Mouse (Mus musculus) embryonic facial prominence, embryonic 11.5 days (tissue): ENCODE data around the gene Il20rb. TPM values are rescaled to one million over a fixed set of nuclear protein-coding genes. Genes with fewer than 3 reads are reported as not detected.
A peak's percentile ranks its signal among the peaks of the same experiment; 100 is the strongest.

Source experiments
- ATAC-seq: fragments of 200-750 bp; cut with Nextera tagmentation; replicated peaks from 2 replicates; pipeline ENCODE4 v1.8.0; 2017; ENCODE audit warnings: low read depth; ENCODE audit not compliant: insufficient number of reproducible peaks, low FRiP score, low TSS enrichment
- DNase-seq: peaks from one replicate; pipeline ENCODE4 v3.0.0-alpha.2; 2015; ENCODE audit warnings: low spot score
- H3K27ac ChIP-seq: fragments of 300-500 bp; sonication (generic); replicated peaks from 2 replicates; pipeline ENCODE4 v1.5.1; 2014; ENCODE audit warnings: mild to moderate bottlenecking, low read depth, low read length, control low read depth
- H3K27me3 ChIP-seq: fragments of 300-500 bp; sonication (generic); 2 replicates; pipeline ENCODE4 v1.6.1; 2014; ENCODE audit warnings: mild to moderate bottlenecking, low read length, moderate library complexity, mixed read lengths; ENCODE audit not compliant: control insufficient read depth, insufficient read depth
- H3K36me3 ChIP-seq: fragments of 300-500 bp; sonication (generic); replicated peaks from 2 replicates; pipeline ENCODE4 v1.6.1; 2014; ENCODE audit warnings: low read depth, mild to moderate bottlenecking, low read length, moderate library complexity, mixed read lengths; ENCODE audit not compliant: control insufficient read depth, insufficient read depth
- H3K4me1 ChIP-seq: fragments of 300-500 bp; sonication (generic); 2 replicates; pipeline ENCODE4 v1.6.1; 2014; ENCODE audit warnings: low read length, mixed read lengths; ENCODE audit not compliant: control insufficient read depth, insufficient read depth
- H3K4me2 ChIP-seq: fragments of 300-500 bp; sonication (generic); 2 replicates; pipeline ENCODE4 v1.6.1; 2014; ENCODE audit warnings: low read depth, mild to moderate bottlenecking, control low read depth, low read length, moderate library complexity
- H3K4me3 ChIP-seq: fragments of 300-500 bp; sonication (generic); 2 replicates; pipeline ENCODE4 v1.5.1; 2014; ENCODE audit warnings: low read depth, low read length, control low read depth
- H3K9ac ChIP-seq: fragments of 300-500 bp; sonication (generic); replicated peaks from 2 replicates; pipeline ENCODE4 v1.6.1; 2014; ENCODE audit warnings: mild to moderate bottlenecking, control low read depth, low read length
- H3K9me3 ChIP-seq: fragments of 300-500 bp; sonication (generic); replicated peaks from 2 replicates; pipeline ENCODE4 v1.6.1; 2016; ENCODE audit warnings: mild to moderate bottlenecking, low read length, inconsistent platforms, mixed read lengths; ENCODE audit not compliant: control insufficient read depth
- WGBS: fragments of 180-500 bp; shearing (Covaris S2); extraction: QIAGEN DNeasy Blood & Tissue Kit; methylation state at CpG from one replicate; pipeline ENCODE4 v1.1.7; 2014; 5-methylcytosine and 5-hydroxymethylcytosine counted together
- polyA plus RNA-seq: library from polyadenylated mRNA; unstranded; fragments of >200 nt; fragmentation: Nextera tagmentation; extraction: Ambion mirVana; gene quantifications from 2 replicates; pipeline ENCODE4 v1.2.1, GENCODE M21; 2014

The Il20rb gene
- polyA plus RNA-seq, 1 experiment from 2014 or later, result 1.2 TPM

- 78% methylated on average over 8 of the region's 8 CpGs for WGBS
- H3K27ac ChIP-seq, result no peak overlapping the region
Measured at GRCm38 (mm10) chr9:100439481-100439880, 47.1 kb downstream of the Il20rb start.

GRCm38 (mm10) chr9:100438994-100439393, 47.6 kb downstream of the Il20rb start:
- 86% methylated on average over 10 of the region's 10 CpGs for WGBS
- Histone ChIP-seq H3K36me3 (no peaks in the 10 kb centered on the region), H3K9me3 (no peaks in the 10 kb centered on the region), H3K4me2 (no peak overlapping the region), H3K4me1 (no peaks in the 10 kb centered on the region), H3K27me3 (no peaks in the 10 kb centered on the region), H3K4me3 (no peak overlapping the region), H3K9ac (no peak overlapping the region), H3K27ac (no peak overlapping the region)
- DNase-seq (no peak), ATAC-seq (no peak)

More at GRCm38 (mm10) chr9:100439481-100439880, 47.1 kb downstream of the Il20rb start:
- ATAC-seq, result 0 out of 2 replicates have a peak, but pooled peaks have one; percentile 62
- no peaks in the 10 kb centered on the region for H3K36me3 ChIP-seq
- no peak for DNase-seq
- H3K4me3 ChIP-seq, result no peak overlapping the region
- H3K4me2 ChIP-seq, result no peak overlapping the region
- no peaks in the 10 kb centered on the region for H3K4me1 ChIP-seq
- H3K9ac ChIP-seq, result no peak overlapping the region
- no peaks in the 10 kb centered on the region for H3K27me3 ChIP-seq
- no peaks in the 10 kb centered on the region for H3K9me3 ChIP-seq

- no peak for ATAC-seq
- H3K9me3 ChIP-seq, result no peaks in the 10 kb centered on the region
Measured at GRCm38 (mm10) chr9:100436865-100437595, 49.6 kb downstream of the Il20rb start.

GRCm38 (mm10) chr9:100431355-100431754, 55.2 kb downstream of the Il20rb start:
- no peaks in the 10 kb centered on the region for H3K9me3 ChIP-seq
- no peak for DNase-seq
- H3K9ac ChIP-seq, result no peak overlapping the region
- H3K4me2 ChIP-seq, result no peak overlapping the region
- WGBS, result 48% methylated on average over 2 of the region's 2 CpGs
- no peaks in the 10 kb centered on the region for H3K36me3 ChIP-seq
- H3K27ac ChIP-seq, result no peak overlapping the region
- ATAC-seq, result no peak
- H3K4me3 ChIP-seq, result no peak overlapping the region
- no peaks in the 10 kb centered on the region for H3K4me1 ChIP-seq
- H3K27me3 ChIP-seq, result no peaks in the 10 kb centered on the region

More at GRCm38 (mm10) chr9:100436865-100437595, 49.6 kb downstream of the Il20rb start:
- no peak overlapping the region for H3K4me3 ChIP-seq
- H3K4me1 ChIP-seq, result no peaks in the 10 kb centered on the region
- H3K4me2 ChIP-seq, result no peak overlapping the region
- WGBS, result 86% methylated on average over 8 of the region's 8 CpGs
- H3K27ac ChIP-seq, result no peak overlapping the region
- no peaks in the 10 kb centered on the region for H3K27me3 ChIP-seq
- H3K9ac ChIP-seq, result no peak overlapping the region
- no peak for DNase-seq
- no peaks in the 10 kb centered on the region for H3K36me3 ChIP-seq

- H3K27me3 ChIP-seq, result no peaks in the 10 kb centered on the region
- no peaks in the 10 kb centered on the region for H3K4me1 ChIP-seq
- 58% methylated on average over 2 of the region's 2 CpGs for WGBS
- no peak overlapping the region for H3K9ac ChIP-seq
- no peak overlapping the region for H3K27ac ChIP-seq
- no peak overlapping the region for H3K4me2 ChIP-seq
- H3K4me3 ChIP-seq, result no peak overlapping the region
- no peaks in the 10 kb centered on the region for H3K9me3 ChIP-seq
- ATAC-seq (no peak), DNase-seq (no peak)
- no peaks in the 10 kb centered on the region for H3K36me3 ChIP-seq
Measured at GRCm38 (mm10) chr9:100430911-100431310, 55.7 kb downstream of the Il20rb start.

- no peak overlapping the region for H3K27ac ChIP-seq
- H3K36me3 ChIP-seq, result no peaks in the 10 kb centered on the region
- no peaks in the 10 kb centered on the region for H3K4me1 ChIP-seq
- DNase-seq (no peak), ATAC-seq (no peak)
- no peaks in the 10 kb centered on the region for H3K9me3 ChIP-seq
- 81% methylated on average over 8 of the region's 8 CpGs for WGBS
- H3K9ac ChIP-seq, result no peak overlapping the region
- no peaks in the 10 kb centered on the region for H3K27me3 ChIP-seq
- H3K4me2 ChIP-seq, result no peak overlapping the region
- H3K4me3 ChIP-seq, result no peak overlapping the region
Measured at GRCm38 (mm10) chr9:100419644-100420043, 66.9 kb downstream of the Il20rb start.

GRCm38 (mm10) chr9:100419103-100419502, 67.5 kb downstream of the Il20rb start:
- no peak overlapping the region for H3K9ac ChIP-seq
- no peaks in the 10 kb centered on the region for H3K36me3 ChIP-seq
- no peak overlapping the region for H3K4me3 ChIP-seq
- H3K27ac ChIP-seq, result no peak overlapping the region
- no peak for ATAC-seq
- H3K27me3 ChIP-seq, result no peaks in the 10 kb centered on the region
- H3K4me1 ChIP-seq, result no peaks in the 10 kb centered on the region
- WGBS, result 86% methylated on average over 8 of the region's 8 CpGs
- DNase-seq, result no peak
- H3K4me2 ChIP-seq, result no peak overlapping the region
- no peaks in the 10 kb centered on the region for H3K9me3 ChIP-seq

GRCm38 (mm10) chr9:100416756-100417155, 69.8 kb downstream of the Il20rb start:
- Histone ChIP-seq H3K27ac (no peak overlapping the region), H3K9ac (no peak overlapping the region), H3K9me3 (no peaks in the 10 kb centered on the region), H3K27me3 (no peaks in the 10 kb centered on the region), H3K4me1 (no peaks in the 10 kb centered on the region), H3K4me2 (no peak overlapping the region), H3K4me3 (no peak overlapping the region), H3K36me3 (no peaks in the 10 kb centered on the region)
- DNase-seq (no peak), ATAC-seq (no peak)
- 13% methylated on average over 1 of the region's 1 CpGs for WGBS
